Mouse (Mus musculus): ENCODE measurements around the gene Sapcd2.
"Not testable (repeated sequence)": the region's sequence is repeated elsewhere in the genome, so short reads cannot be mapped to it uniquely, and the experiment has no call there.

The Sapcd2 gene

DNA sequence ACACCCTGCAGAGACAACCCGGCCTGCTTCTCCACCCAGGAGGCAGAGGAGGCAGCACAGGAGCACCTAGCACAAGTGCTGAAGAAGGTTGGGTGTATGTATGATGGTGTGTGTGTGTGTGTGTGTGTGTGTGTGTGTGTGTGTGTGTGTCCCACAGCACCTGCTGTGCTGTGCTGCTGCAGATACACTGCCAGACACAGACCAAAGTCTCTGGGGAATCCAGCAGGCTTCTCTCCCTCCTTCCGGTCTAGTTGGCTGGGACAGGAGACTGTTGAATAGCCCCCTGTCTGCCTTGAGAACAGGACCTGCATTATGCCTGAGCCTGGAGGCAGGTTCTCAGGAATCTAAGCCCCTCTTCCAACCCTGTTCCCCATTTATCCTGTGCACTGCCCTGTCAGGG is 1.3 kb downstream of the Sapcd2 start:
- DNase-seq: no peak

- DNase-seq: peak; percentile 59 to 82
These were observed 4.5 kb downstream of the Sapcd2 start for GRCm38 (mm10) chr2:25376589-25376988.

DNA sequence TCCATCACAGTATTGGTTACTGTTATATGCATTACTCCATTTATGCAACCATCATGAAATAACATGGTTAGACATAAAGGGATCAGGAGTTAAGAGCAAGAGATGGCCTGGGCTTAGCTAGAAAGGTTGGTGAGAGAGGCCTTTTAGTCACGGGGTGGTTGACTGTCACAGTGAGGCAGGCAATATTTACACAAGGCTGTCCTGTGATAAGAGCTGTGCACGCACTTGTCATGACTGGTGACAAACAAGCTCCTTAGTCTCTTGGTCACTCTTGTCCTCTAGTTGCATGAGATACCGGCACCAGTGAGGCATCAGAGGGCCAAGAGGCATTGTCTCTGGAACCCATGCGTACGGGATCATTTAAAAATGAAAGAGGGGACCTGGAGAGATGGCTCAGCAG is 12.4 kb downstream of the Sapcd2 start:
- DNase-seq: no peak

DNA sequence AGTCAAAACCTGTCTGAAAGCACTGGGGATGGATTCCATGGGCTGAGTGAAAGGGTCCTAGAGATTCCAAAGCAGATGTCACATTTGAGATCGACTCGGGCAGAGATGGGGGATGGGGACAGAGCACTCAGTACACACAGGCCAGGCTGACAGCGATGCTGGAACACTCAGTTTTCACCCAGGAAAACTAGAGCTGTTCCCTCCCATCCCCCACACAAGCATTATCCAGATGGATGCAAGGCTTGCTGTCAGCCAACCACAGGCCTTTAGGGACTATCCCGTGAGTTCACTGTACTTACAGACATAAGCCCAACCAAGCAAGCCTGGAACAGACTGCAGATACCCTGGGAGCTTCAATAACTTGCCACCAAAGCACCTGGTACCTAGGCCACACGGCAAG is 19.1 kb downstream of the Sapcd2 start:
- no peak for DNase-seq

- DNase-seq: peak in 1 of 2 experiments; percentile 52
These were observed 22.4 kb downstream of the Sapcd2 start for GRCm38 (mm10) chr2:25394281-25395221.

DNA sequence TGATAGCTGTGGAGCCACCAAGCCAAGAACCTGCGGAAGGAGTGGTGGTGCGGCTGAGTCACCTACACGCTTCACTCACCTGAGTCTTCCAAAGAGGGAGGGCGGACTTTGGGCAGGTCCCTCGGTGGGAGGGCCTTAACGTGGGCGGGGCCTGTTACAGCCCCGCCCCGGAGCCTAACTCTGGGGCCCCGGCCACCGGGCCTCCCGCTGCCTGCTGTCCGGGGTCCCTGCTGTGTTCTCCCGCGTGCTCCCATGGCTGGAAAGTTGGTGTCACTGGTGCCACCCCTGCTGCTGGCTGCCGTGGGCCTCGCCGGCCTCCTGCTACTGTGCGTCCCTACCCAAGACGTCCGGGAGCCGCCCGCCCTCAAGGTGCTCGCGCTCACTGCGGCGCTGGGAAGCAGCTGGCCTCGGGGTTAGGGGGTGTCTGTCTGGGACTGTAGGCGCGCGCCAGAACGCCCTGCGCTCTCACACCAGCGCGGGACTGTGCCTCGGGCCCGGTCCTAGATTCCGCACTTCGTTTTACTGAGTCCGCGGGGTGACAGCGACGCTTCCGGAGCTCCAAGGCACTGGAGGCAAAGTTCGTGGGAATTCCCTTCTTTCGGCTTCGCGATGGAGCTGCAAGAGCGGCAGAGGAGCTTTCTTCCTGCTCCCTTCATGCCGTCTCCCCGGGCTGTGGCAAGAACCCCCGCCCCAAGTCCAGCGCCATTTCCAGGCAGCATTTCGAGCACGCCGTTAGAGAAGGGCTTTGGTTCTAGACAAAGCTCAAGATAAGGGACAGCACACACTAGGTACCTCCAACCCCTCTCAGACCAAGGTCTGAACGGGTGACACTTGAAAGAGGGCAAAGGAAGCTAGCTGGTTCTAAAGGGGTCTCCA is 23.8 kb downstream of the Sapcd2 start, which contains the start of gene Entpd2:
TSS of gene Entpd2 (plus strand) at position 154 of the 876 bp plus-strand sequence.
- peak; percentile 63 to 80 for DNase-seq

DNA sequence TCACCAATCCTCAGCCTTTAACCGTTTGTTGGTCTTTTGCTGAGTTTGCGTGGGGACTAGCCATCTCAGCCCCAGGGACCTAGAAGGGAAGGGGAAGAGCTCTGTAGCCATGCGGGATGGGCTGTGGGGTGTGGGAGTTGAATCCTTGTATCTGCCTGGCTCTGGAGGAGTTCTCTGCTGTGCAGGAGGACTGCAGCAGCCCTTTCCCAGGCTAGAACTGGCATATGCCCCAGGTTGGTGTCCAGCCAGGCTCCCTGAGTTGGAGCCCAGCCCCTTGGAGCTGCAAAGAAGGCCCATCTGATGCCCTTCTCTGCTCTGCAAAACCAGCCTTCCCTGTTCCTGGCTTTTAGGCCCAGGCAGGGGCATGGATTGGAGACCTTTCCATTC is 24.5 kb downstream of the Sapcd2 start:
- no peak for DNase-seq

DNA sequence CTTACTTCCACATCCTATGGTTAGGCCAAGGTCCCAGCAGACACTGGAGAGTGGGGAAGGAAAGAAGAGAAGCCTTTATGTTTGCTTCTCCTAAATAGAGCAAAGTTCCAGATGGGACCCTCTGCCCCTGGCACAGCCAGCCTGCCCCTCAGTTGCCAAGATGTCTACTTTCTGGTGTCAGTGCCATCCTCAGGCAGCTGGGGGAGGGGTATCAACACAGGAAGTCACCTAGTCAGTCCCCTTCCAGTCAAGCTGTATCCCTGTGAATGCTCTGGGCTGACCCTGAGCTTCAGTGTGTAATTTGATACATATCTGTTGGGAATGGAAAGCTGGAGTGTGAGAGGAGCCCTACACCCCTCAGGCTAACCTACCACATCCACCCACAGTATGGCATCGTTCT is 24.9 kb downstream of the Sapcd2 start:
- no peak for DNase-seq

- no peak for DNase-seq
These were observed 25.9 kb downstream of the Sapcd2 start for GRCm38 (mm10) chr2:25398065-25398464.

DNA sequence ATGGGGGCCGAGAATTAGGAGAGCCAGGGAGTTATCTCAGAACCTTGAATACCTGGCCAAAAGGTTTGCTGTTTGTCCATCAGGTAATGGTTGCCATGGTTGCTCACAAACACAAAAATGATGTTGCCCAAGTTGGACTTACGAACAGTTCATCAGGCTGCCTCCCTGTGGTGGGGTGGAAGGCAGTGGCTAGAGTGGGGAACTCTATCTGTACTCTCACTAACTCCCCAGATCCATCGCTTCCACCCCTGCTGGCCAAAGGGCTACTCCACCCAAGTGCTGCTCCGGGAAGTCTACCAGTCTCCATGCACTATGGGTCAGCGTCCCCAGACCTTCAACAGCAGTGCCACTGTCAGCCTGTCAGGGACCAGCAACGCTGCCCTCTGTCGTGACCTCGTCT is 26.9 kb downstream of the Sapcd2 start, which contains the start of gene Npdc1:
TSS of gene Npdc1 (plus strand) at position 301 of the 400 bp plus-strand sequence.
- no peak for DNase-seq

- DNase-seq: no peak
These were observed 28.2 kb downstream of the Sapcd2 start for GRCm38 (mm10) chr2:25400291-25400690.

DNA sequence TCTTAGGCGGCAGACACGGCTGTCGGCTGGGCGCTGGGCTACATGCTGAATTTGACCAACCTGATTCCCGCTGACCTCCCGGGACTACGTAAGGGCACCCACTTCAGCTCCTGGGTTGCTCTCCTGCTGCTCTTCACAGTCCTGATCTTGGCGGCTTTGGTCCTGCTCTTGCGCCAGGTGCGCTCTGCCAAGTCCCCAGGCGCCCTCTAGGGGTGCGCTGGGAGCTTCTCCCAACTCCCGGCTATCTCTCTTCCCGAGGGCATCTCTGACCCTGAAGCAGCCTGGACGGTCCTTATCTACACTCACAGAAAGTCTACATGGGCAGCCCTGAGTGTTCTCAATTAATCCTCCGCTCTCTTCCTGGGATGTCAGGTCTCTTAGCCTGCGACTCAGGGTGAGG is 28.6 kb downstream of the Sapcd2 start:
- DNase-seq: peak; percentile 72 to 88

DNA sequence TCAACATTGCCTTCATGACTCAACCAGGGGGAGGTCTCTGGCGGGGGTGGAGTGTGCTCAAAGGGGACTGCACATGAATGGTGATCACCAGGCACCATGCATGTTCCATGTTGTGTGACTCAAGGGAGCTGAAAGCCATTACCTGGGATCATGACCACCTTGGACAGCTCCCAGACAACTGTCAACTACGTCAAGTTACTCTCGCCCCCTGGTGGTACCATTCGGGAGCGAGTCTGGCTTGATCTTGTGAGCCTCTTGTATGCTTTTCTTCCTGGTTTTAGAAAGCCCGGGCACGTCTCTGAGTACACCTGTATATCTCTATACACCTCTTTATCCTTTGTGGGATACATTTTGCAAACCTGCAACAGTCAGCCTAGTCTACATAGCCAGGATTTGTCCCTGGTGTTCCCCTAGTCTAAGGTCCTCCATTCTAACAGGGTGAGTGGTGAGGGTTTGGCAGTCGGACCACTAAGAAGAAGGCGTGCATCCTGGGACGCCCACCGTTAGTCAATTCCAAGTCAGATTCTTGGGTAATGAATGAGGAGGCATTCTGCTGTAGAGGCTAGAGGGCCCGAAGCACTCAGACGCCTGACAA is 30.4 kb downstream of the Sapcd2 start:
- DNase-seq: peak; percentile 89 to 95

DNA sequence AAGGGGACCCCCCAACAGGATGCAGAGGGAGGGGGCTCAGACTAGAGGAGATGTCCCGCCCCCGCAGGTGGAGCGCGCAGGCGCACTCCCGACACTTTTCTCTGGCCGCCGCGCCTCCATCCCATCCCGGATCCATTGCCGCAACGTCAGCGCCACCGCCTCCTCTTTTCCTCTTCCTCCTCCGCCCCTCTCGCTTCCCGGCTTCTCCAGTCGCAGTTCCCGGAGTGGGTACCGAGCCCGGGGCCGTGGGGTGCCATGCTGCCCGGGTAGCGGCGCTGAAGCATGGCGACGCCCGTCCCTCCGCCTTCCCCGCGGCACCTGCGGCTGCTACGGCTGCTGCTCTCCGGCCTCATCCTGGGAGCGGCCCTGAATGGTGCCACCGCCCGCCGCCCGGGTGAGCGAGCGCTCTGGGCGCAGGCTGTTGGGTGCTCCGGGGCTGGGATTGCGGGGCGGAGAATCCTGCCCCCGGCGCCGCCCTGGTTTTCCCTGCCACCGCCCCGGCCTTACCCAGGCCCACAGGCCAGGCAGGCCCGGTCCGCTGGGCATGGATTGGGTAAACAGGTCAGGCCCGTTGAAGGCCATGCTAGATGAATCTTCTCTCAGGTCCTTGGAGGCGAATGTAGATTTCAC is 31.0 kb downstream of the Sapcd2 start:
- peak; percentile 76 to 80 for DNase-seq

DNA sequence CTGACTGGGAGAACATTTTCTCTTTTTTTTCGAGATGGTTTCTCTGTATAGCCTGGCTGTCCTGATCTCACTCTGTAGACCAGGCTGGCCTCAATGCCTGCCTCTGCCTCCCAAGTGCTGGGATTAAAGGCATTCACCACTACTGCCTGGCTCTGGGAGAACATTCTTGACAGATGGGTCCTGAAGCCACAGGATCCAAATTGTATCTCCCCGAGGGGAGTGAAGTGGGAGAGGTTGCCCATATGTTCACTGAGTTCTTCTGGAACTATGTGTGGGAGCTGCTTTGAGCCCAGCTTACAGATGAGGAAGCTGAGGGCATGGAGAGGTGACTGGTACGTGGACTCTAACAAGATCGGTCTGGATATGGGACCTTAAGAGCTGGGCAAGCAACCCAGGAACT is 31.9 kb downstream of the Sapcd2 start:
- no peak for DNase-seq

GRCm38 (mm10) chr2:25408908-25409307 is 36.8 kb downstream of the Sapcd2 start:
- DNase-seq: no peak

DNA sequence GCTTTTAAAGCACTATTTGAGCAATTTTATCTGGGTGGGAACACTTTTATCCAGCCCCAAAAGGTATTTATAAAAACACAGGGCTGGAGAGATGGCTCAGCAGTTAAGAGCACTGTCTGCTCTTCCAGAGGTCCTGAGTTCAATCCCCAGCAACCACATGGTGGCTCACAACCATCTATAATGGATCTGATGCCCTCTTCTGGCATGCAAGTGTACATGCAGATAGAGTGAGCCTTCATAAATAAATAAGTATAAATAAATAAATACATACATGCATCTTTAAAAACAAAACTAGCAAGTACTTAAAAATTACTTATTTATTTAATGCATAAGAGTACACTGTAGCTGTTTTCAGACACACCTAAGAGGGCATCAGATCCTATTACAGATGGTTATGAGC is 41.3 kb downstream of the Sapcd2 start:
- not testable (repeated sequence) for DNase-seq

DNA sequence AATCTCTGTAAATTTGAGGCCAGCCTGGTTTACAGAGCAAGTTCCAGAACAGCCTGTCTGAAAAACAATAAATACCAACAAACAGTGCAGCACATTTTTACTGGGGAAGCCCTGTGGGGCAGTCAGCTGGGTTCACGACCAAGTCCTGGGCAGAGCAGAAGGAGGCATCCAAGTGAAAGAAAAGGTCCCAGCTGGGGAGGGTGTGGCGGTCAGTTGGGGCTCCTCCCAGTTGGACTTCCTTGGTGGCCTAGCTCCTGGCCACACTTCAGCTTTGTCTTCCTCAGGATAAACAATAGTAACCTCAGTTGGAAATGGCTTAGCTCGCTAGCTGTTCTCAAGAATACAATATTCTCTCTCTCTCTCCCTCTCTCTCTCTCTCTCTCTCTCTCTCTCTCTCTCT is 45.3 kb downstream of the Sapcd2 start:
- no peak for DNase-seq

DNA sequence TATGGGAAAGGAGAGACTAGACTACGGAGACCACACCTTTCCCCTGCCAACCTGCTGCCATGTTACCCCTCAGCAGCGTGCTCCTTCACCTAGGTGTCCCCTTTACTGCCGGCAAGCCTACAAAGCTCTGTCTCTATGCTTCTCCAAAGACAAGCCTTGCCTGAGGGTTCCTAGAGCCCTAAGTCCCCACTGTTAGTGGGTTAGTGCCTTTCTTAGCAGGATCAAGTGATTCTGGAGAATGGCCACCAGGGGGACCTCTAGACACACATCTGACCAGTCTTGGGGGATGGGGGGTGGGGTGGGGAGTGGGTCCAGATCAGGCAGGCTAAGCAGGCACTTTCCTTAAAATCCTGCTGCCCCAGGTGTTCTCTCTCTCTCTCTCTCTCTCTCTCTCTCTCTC is 49.8 kb downstream of the Sapcd2 start:
- peak; percentile 35 to 75 for DNase-seq

GRCm38 (mm10) chr2:25422587-25423410 is 50.7 kb downstream of the Sapcd2 start, which contains the start of gene Fut7:
Gene Fut7 (plus strand): TSS chr2:25423267.
- no peak for DNase-seq

DNA sequence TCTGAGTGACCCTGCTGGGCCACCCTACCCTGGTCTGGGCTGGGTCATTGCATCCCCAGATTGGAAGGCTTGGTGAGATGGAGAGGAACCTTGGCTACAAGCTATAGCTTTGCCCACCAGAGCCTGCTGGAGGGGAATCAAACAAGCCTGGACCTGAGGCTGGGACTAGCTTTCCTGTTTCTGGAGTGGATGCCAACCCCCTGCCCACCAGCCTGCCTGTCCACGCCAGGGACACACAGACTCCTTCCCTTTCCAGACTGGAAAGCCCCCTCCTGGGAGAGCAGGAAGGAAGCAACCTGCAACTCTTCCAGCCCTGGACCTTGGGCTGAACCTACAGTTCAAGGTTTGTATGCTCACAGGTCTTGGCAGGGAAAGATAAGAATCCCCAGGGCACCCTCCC is 51.5 kb downstream of the Sapcd2 start:
- no peak for DNase-seq

- DNase-seq: no peak
These were observed 53.4 kb downstream of the Sapcd2 start for GRCm38 (mm10) chr2:25425481-25425880.
